Mouse (Mus musculus): ENCODE measurements around the gene Atg4c. TPM values are rescaled to one million over a fixed set of nuclear protein-coding genes. Genes with fewer than 3 reads are reported as not detected.

Atg4c gene
- polyA plus RNA-seq, 1 experiment, result 10.5 TPM

- H3K4me1 ChIP-seq (ENCODE audit: control insufficient read depth, insufficient read depth, insufficient read length, low read length), result peaks cover 2% of the 10 kb centered on the region; the same call in 1 of the 2 replicates
- H3K27ac ChIP-seq (replicated peaks; ENCODE audit: low read depth, low read length), result no peak overlapping the region
- H3K4me3 ChIP-seq (ENCODE audit: insufficient read depth, low read depth, low read length), result no peak overlapping the region
These were observed 12.6 kb downstream of the Atg4c start for GRCm38 (mm10) chr4:99206356-99206755.

- H3K27ac ChIP-seq (replicated peaks; ENCODE audit: low read depth, low read length), result no peak overlapping the region
- no peak overlapping the region for H3K4me3 ChIP-seq (ENCODE audit: insufficient read depth, low read depth, low read length)
- peaks cover 2% of the 10 kb centered on the region; the same call in 1 of the 2 replicates for H3K4me1 ChIP-seq (ENCODE audit: control insufficient read depth, insufficient read depth, insufficient read length, low read length)
These were observed 16.4 kb downstream of the Atg4c start for GRCm38 (mm10) chr4:99210087-99210486.

GRCm38 (mm10) chr4:99211606-99212005 is 17.9 kb downstream of the Atg4c start:
- Histone ChIP-seq H3K4me3 (ENCODE audit: insufficient read depth, low read depth, low read length) (no peak overlapping the region), H3K27ac (replicated peaks; ENCODE audit: low read depth, low read length) (no peak overlapping the region), H3K4me1 (ENCODE audit: control insufficient read depth, insufficient read depth, insufficient read length, low read length) (no peaks in the 10 kb centered on the region)

GRCm38 (mm10) chr4:99213123-99213522 is 19.4 kb downstream of the Atg4c start:
- H3K4me1 ChIP-seq (ENCODE audit: control insufficient read depth, insufficient read depth, insufficient read length, low read length), result no peaks in the 10 kb centered on the region
- H3K27ac ChIP-seq (replicated peaks; ENCODE audit: low read depth, low read length), result no peak overlapping the region
- H3K4me3 ChIP-seq (ENCODE audit: insufficient read depth, low read depth, low read length), result no peak overlapping the region

- no peak overlapping the region for H3K27ac ChIP-seq (replicated peaks; ENCODE audit: low read depth, low read length)
These were observed 28.5 kb downstream of the Atg4c start for GRCm38 (mm10) chr4:99222221-99222620.

GRCm38 (mm10) chr4:99224790-99225189 is 31.1 kb downstream of the Atg4c start:
- H3K4me1 ChIP-seq (ENCODE audit: control insufficient read depth, insufficient read depth, insufficient read length, low read length), result no peaks in the 10 kb centered on the region
- no peak overlapping the region for H3K27ac ChIP-seq (replicated peaks; ENCODE audit: low read depth, low read length)
- no peak overlapping the region for H3K4me3 ChIP-seq (ENCODE audit: insufficient read depth, low read depth, low read length)

More at GRCm38 (mm10) chr4:99222221-99222620, 28.5 kb downstream of the Atg4c start:
- Histone ChIP-seq H3K4me3 (ENCODE audit: insufficient read depth, low read depth, low read length) (no peak overlapping the region), H3K4me1 (ENCODE audit: control insufficient read depth, insufficient read depth, insufficient read length, low read length) (no peaks in the 10 kb centered on the region)

- Histone ChIP-seq H3K4me3 (ENCODE audit: insufficient read depth, low read depth, low read length) (no peak overlapping the region), H3K27ac (replicated peaks; ENCODE audit: low read depth, low read length) (no peak overlapping the region), H3K4me1 (ENCODE audit: control insufficient read depth, insufficient read depth, insufficient read length, low read length) (no peaks in the 10 kb centered on the region)
These were observed 33.5 kb downstream of the Atg4c start for GRCm38 (mm10) chr4:99227226-99227625.

- Histone ChIP-seq H3K27ac (replicated peaks; ENCODE audit: low read depth, low read length) (no peak overlapping the region), H3K4me1 (ENCODE audit: control insufficient read depth, insufficient read depth, insufficient read length, low read length) (no peaks in the 10 kb centered on the region), H3K4me3 (ENCODE audit: insufficient read depth, low read depth, low read length) (no peak overlapping the region)
These were observed 35.6 kb downstream of the Atg4c start for GRCm38 (mm10) chr4:99229371-99229770.

- Histone ChIP-seq H3K4me3 (ENCODE audit: insufficient read depth, low read depth, low read length) (no peak overlapping the region), H3K4me1 (ENCODE audit: control insufficient read depth, insufficient read depth, insufficient read length, low read length) (no peaks in the 10 kb centered on the region), H3K27ac (replicated peaks; ENCODE audit: low read depth, low read length) (no peak overlapping the region)
These were observed 41.6 kb downstream of the Atg4c start for GRCm38 (mm10) chr4:99235203-99235856.

- Histone ChIP-seq H3K4me3 (ENCODE audit: insufficient read depth, low read depth, low read length) (no peak overlapping the region), H3K27ac (replicated peaks; ENCODE audit: low read depth, low read length) (no peak overlapping the region), H3K4me1 (ENCODE audit: control insufficient read depth, insufficient read depth, insufficient read length, low read length) (no peaks in the 10 kb centered on the region)
These were observed 44.6 kb downstream of the Atg4c start for GRCm38 (mm10) chr4:99238305-99238704.

GRCm38 (mm10) chr4:99241674-99242073 is 47.9 kb downstream of the Atg4c start:
- Histone ChIP-seq H3K4me1 (ENCODE audit: control insufficient read depth, insufficient read depth, insufficient read length, low read length) (no peaks in the 10 kb centered on the region), H3K27ac (replicated peaks; ENCODE audit: low read depth, low read length) (no peak overlapping the region)

GRCm38 (mm10) chr4:99249358-99249757 is 55.6 kb downstream of the Atg4c start:
- Histone ChIP-seq H3K4me3 (ENCODE audit: insufficient read depth, low read depth, low read length) (no peak overlapping the region), H3K27ac (replicated peaks; ENCODE audit: low read depth, low read length) (no peak overlapping the region)

More at GRCm38 (mm10) chr4:99241674-99242073, 47.9 kb downstream of the Atg4c start:
- H3K4me3 ChIP-seq (ENCODE audit: insufficient read depth, low read depth, low read length), result no peak overlapping the region

GRCm38 (mm10) chr4:99249826-99250225 is 56.1 kb downstream of the Atg4c start:
- Histone ChIP-seq H3K4me1 (ENCODE audit: control insufficient read depth, insufficient read depth, insufficient read length, low read length) (no peaks in the 10 kb centered on the region), H3K4me3 (ENCODE audit: insufficient read depth, low read depth, low read length) (no peak overlapping the region), H3K27ac (replicated peaks; ENCODE audit: low read depth, low read length) (no peak overlapping the region)

More at GRCm38 (mm10) chr4:99249358-99249757, 55.6 kb downstream of the Atg4c start:
- no peaks in the 10 kb centered on the region for H3K4me1 ChIP-seq (ENCODE audit: control insufficient read depth, insufficient read depth, insufficient read length, low read length)

- Histone ChIP-seq H3K4me1 (ENCODE audit: control insufficient read depth, insufficient read depth, insufficient read length, low read length) (no peaks in the 10 kb centered on the region), H3K27ac (replicated peaks; ENCODE audit: low read depth, low read length) (no peak overlapping the region), H3K4me3 (ENCODE audit: insufficient read depth, low read depth, low read length) (no peak overlapping the region)
These were observed 59.2 kb downstream of the Atg4c start for GRCm38 (mm10) chr4:99252957-99253356.

GRCm38 (mm10) chr4:99263191-99263590 is 69.5 kb downstream of the Atg4c start:
- Histone ChIP-seq H3K27ac (replicated peaks; ENCODE audit: low read depth, low read length) (no peak overlapping the region), H3K4me1 (ENCODE audit: control insufficient read depth, insufficient read depth, insufficient read length, low read length) (no peaks in the 10 kb centered on the region), H3K4me3 (ENCODE audit: insufficient read depth, low read depth, low read length) (no peak overlapping the region)

- Histone ChIP-seq H3K4me1 (ENCODE audit: control insufficient read depth, insufficient read depth, insufficient read length, low read length) (no peaks in the 10 kb centered on the region), H3K4me3 (ENCODE audit: insufficient read depth, low read depth, low read length) (no peak overlapping the region), H3K27ac (replicated peaks; ENCODE audit: low read depth, low read length) (no peak overlapping the region)
These were observed 69.9 kb downstream of the Atg4c start for GRCm38 (mm10) chr4:99263663-99264062.

All from brown adipose tissue, adult 24 weeks (tissue).